Mouse (Mus musculus): Measurements from ENCODE around the gene Acta1.

DNA sequence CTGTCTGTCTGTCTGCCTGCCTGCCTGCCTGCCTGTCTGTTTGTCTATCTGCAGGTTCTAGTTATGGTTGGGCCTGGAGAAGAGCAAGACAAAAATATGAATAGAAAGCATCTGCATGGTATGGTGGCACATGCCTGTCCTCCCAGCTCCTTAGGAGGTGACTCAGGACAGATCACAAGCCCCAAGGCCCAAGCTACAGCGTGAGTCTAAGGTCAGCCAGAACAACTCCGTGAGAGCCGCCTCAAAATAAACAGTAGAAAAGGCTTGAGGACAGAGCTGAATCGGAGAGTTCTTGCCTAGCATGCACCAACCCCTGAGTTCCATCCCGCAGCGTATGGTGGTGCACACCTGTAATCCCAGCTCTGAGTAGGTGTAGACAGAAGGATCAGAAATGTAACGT is 28.8 kb downstream of the Acta1 start:
- TF ChIP-seq POLR2A (IDR thresholded peaks at IDR 0.05; ENCODE audit: insufficient read depth, low read depth, low read length) (no peak), CTCF (IDR thresholded peaks at IDR 0.05; ENCODE audit: insufficient read depth, low read depth, low read length) (no peak)
